Mouse (Mus musculus): ENCODE measurements around the gene Rps6.

- TF ChIP-seq CTCF (IDR thresholded peaks at IDR 0.05; ENCODE audit: low read depth, low read length) (no peak), GATA1 (IDR thresholded peaks at IDR 0.05; ENCODE audit: borderline replicate concordance, low read length) (no peak), TAL1 (conservative IDR thresholded peaks at IDR 0.05; ENCODE audit: low read depth, low read length) (no peak), GATA2 (IDR thresholded peaks at IDR 0.05; ENCODE audit: borderline replicate concordance, low read depth, low read length) (no peak), POLR2AphosphoS5 (IDR thresholded peaks at IDR 0.05; ENCODE audit: insufficient replicate concordance, low read depth, low read length) (no peak)
Measured at GRCm38 (mm10) chr4:86881178-86881577, 24.0 kb upstream of the Rps6 start.
